Mouse (Mus musculus) embryonic facial prominence, embryonic 13.5 days (tissue): Measurements from ENCODE around the gene Abhd17c. TPM values are rescaled to one million over a fixed set of nuclear protein-coding genes. Genes with fewer than 3 reads are reported as not detected.
"Not testable (repeated sequence)": the region's sequence is repeated elsewhere in the genome, so short reads cannot be mapped to it uniquely, and the experiment has no call there.

Experiments
- ATAC-seq: fragments of 200-750 bp; cut with Nextera tagmentation; 2 replicates; pipeline ENCODE4 v1.8.0; 2017; ENCODE audit warnings: low read depth; ENCODE audit not compliant: insufficient number of reproducible peaks, insufficient read depth, low FRiP score, low TSS enrichment
- H3K27ac ChIP-seq: fragments of 300-500 bp; sonication (generic); 2 replicates; pipeline ENCODE4 v1.5.1; 2015; ENCODE audit warnings: moderate library complexity, mild to moderate bottlenecking, inconsistent platforms
- H3K27me3 ChIP-seq: fragments of 300-500 bp; sonication (generic); 2 replicates; pipeline ENCODE4 v1.6.1; 2015; ENCODE audit warnings: mild to moderate bottlenecking, inconsistent platforms
- H3K36me3 ChIP-seq: fragments of 300-500 bp; sonication (generic); 2 replicates; pipeline ENCODE4 v1.6.1; 2015; ENCODE audit warnings: mild to moderate bottlenecking, inconsistent platforms
- H3K4me1 ChIP-seq: fragments of 300-500 bp; sonication (generic); 2 replicates; pipeline ENCODE4 v1.6.1; 2015; ENCODE audit warnings: inconsistent platforms
- H3K4me2 ChIP-seq: fragments of 300-500 bp; sonication (generic); 2 replicates; pipeline ENCODE4 v1.6.1; 2015; ENCODE audit warnings: moderate library complexity, mild to moderate bottlenecking, inconsistent platforms
- H3K4me3 ChIP-seq: fragments of 300-500 bp; sonication (generic); 2 replicates; pipeline ENCODE4 v1.5.1; 2015; ENCODE audit warnings: mild to moderate bottlenecking, inconsistent platforms
- H3K9ac ChIP-seq: fragments of 300-500 bp; sonication (generic); 2 replicates; pipeline ENCODE4 v1.6.1; 2015; ENCODE audit warnings: mild to moderate bottlenecking, inconsistent platforms
- H3K9me3 ChIP-seq: fragments of 300-500 bp; sonication (generic); 2 replicates; pipeline ENCODE4 v1.6.1; 2016; ENCODE audit warnings: inconsistent platforms
- WGBS: fragments of 180-500 bp; shearing (Covaris S2); methylation state at CpG from one replicate; pipeline ENCODE4 v1.1.7; 2015; ENCODE audit warnings: mixed read lengths; 5-methylcytosine and 5-hydroxymethylcytosine counted together
- polyA plus RNA-seq: library from polyadenylated mRNA; unstranded; fragments of >200 nt; fragmentation: Nextera tagmentation; extraction: Ambion mirVana; gene quantifications from 2 replicates; pipeline ENCODE4 v1.2.1, GENCODE M21; 2015

Abhd17c gene
- polyA plus RNA-seq, 1 experiment from 2014 or later: 11.7 TPM

DNA sequence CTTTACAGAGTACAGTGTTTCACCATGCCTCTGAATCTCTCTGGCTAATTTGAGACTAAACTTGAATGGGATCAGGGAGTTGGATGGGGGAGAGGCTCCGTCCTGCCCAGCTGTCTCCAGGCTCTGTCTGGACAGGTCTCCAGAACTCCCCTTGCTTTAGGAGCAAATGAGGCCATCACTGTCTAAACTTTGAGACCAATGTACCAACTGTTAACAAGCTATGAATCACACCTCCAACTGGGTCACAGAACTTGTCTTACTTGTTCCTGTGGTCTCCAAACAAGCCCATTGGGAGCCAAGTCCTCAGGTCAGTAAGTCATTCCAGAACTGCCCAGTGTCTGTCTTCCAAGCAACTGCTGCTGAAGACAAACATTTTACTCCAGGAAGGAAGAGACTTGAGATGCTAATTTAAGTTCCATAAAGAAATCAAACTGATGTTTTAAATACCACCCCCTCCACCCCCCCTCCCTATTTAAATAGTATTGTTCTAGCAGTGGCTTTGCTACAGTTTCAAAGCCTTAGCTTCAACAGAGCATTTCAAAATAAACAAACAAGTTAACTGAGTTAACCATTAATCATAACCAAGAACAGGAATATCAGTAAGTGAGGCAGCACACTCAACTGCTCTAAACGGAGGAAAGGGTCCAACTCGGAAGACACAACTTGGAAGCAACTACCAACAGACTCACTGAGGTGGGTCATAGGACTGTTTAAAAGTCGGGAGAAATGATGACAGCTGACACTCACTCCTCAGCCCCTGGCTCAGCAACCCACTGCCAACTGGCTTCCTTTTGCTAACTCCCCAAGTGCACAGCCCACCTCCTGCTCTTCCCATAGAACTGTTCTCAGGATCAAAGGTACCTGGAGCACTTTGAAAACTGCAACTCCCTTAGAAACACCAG lies 15.6 kb downstream of the Abhd17c start:
- H3K9me3 ChIP-seq: no peaks in the 10 kb centered on the region
- 62% methylated on average over 4 of the region's 4 CpGs for WGBS
- no peaks in the 10 kb centered on the region for H3K36me3 ChIP-seq
- no peak overlapping the region for H3K27ac ChIP-seq
- H3K4me2 ChIP-seq: no peak overlapping the region
- H3K4me3 ChIP-seq: no peak overlapping the region
- H3K9ac ChIP-seq: no peak overlapping the region
- no peaks in the 10 kb centered on the region for H3K27me3 ChIP-seq
- ATAC-seq: no peak
- H3K4me1 ChIP-seq: peaks cover 30% of the 10 kb centered on the region

DNA sequence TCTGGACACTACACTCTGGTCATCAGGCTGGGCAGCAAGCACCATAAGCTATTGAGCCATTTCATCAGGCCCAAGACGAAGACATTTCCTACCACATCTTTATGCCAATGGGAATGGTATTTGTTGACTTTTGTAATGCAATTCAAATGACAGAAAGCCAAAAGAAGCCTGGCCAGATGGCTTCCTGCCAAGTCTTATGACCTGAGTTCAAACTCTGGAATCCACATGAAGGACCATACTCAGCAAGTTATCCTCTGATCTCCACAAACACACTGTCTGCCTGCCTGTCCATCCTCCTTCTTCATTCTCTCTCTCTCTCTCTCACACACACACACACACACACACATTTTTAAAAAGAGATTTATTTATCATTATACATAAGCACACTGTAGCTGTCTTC lies 19.0 kb downstream of the Abhd17c start:
- WGBS: 56% methylated on average over 1 of the region's 1 CpGs
- no peak for ATAC-seq
- no peaks in the 10 kb centered on the region for H3K9me3 ChIP-seq
- no peaks in the 10 kb centered on the region for H3K36me3 ChIP-seq
- H3K4me1 ChIP-seq: peaks cover 44% of the 10 kb centered on the region
- H3K4me3 ChIP-seq: no peak overlapping the region
- H3K4me2 ChIP-seq: no peak overlapping the region
- H3K9ac ChIP-seq: no peak overlapping the region
- H3K27ac ChIP-seq: no peak overlapping the region
- H3K27me3 ChIP-seq: no peaks in the 10 kb centered on the region

DNA sequence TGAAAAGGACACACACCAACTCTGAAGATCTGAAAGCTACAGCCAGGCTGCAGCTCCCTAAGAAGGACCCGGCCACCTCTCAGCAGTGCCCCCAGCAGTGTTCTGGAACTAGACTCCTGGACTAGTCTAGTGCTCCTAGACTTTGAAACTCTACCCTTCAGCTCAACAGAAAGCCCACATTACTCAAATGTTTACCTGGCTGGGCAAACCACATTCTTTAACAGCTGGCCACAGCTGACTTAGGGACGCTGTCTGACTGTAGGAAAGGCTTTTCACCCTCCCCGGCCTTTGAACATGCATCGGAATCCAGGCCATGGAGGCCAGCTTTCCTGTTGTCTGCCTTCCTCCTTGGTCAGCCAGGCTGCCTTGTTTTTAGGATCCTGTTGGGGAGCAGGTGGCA lies 20.0 kb downstream of the Abhd17c start:
- Histone ChIP-seq H3K4me1 (peaks cover 46% of the 10 kb centered on the region), H3K27me3 (no peaks in the 10 kb centered on the region), H3K4me3 (no peak overlapping the region), H3K4me2 (no peak overlapping the region), H3K36me3 (no peaks in the 10 kb centered on the region), H3K9ac (no peak overlapping the region), H3K9me3 (no peaks in the 10 kb centered on the region), H3K27ac (no peak overlapping the region)
- 82% methylated on average over 4 of the region's 4 CpGs for WGBS
- ATAC-seq: no peak

DNA sequence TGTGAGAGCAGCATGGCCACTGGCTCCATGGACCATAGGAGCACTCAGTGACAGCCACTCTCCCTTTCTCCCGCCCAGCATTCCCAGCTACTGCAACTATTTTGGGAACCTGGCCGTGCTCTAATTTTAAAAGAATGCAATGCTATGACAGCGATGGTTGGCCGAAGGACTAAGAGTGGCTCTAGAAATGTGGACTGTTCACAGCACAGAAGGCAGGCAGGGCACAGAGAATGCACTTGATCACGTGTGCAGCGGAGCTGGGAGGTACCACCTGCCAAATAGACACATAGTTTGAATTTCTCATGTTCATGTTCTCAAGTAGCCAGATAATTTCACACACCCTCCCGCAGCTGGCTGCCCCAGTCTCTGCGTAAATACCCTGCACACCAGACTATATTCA lies 23.0 kb downstream of the Abhd17c start:
- Histone ChIP-seq H3K4me1 (peaks cover 38% of the 10 kb centered on the region), H3K27me3 (no peaks in the 10 kb centered on the region), H3K9me3 (no peaks in the 10 kb centered on the region), H3K36me3 (no peaks in the 10 kb centered on the region), H3K27ac (peak overlapping the region; percentile 12; the same call in 1 of the 2 replicates), H3K4me3 (no peak overlapping the region), H3K9ac (no peak overlapping the region), H3K4me2 (no peak overlapping the region)
- ATAC-seq: peak; percentile 67; the same call in 1 of the 2 replicates
- 46% methylated on average over 8 of the region's 8 CpGs for WGBS

DNA sequence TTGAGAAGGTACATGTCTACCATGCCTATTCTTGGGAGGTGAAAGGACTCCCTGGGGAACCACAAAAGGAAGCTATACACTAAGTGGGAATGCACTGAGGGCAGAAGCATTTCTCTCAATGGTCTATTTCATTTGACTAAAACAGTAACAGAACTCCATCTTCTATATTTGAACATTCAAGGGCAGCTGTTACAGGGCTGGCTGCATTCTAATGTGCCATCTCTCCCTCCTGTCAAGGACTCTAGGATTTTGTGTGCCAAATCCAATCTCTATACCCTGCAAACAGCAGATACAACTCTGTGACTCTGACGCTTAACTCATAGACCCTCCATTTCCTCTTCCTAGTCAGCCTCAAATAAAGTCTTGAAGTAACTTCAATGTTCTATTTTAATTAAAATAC lies 26.0 kb downstream of the Abhd17c start:
- WGBS: 87% methylated on average over 1 of the region's 1 CpGs
- H3K9ac ChIP-seq: no peak overlapping the region
- no peaks in the 10 kb centered on the region for H3K27me3 ChIP-seq
- no peak overlapping the region for H3K4me3 ChIP-seq
- H3K27ac ChIP-seq: no peak overlapping the region
- no peak for ATAC-seq
- H3K9me3 ChIP-seq: no peaks in the 10 kb centered on the region
- H3K4me1 ChIP-seq: peaks cover 30% of the 10 kb centered on the region
- H3K36me3 ChIP-seq: no peaks in the 10 kb centered on the region
- H3K4me2 ChIP-seq: no peak overlapping the region

DNA sequence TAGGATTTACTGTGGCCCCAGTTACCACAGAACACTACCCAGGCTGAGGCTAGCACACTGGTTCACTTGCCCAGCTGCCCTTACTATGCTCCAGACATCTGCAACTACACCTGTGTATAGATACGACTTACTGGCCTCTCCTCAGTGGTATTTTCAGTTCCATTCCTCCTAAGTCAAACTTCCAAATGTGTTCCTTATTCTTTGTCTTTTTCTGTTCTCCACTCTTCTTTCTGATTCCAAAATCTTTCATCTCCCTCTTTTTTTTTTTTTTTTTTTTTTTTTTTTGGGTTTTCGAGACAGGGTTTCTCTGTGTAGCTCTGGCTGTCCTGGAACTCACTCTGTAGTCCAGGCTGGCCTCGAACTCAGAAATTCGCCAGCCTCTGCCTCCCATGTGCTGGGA lies 28.0 kb downstream of the Abhd17c start:
- not testable (repeated sequence) for H3K27me3 ChIP-seq, H3K9ac ChIP-seq, ATAC-seq, H3K36me3 ChIP-seq, H3K4me2 ChIP-seq, H3K4me3 ChIP-seq, H3K27ac ChIP-seq, H3K9me3 ChIP-seq
- H3K4me1 ChIP-seq: peaks cover 26% of the 10 kb centered on the region
- 78% methylated on average over 4 of the region's 4 CpGs for WGBS

DNA sequence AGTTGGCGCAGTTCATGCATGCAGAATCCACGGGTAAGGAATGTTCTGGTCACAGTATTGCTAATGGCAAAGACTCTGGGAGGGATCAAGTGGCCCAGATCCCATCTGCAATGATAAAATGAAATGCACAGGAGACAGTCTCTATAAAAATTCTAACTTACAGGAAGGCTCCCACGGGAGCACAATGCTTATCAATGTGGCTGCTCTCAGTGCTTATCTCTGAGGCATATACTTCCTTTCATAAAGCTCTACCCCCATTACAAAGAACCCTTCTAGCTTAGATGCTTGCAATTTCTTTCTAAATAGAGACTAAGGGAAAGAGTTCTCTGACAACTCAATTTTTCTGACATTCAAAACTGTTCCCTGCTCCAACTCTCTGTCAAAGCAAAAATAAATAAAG lies 29.9 kb downstream of the Abhd17c start:
- Histone ChIP-seq H3K27ac (no peak overlapping the region), H3K27me3 (no peaks in the 10 kb centered on the region), H3K36me3 (no peaks in the 10 kb centered on the region), H3K9me3 (no peaks in the 10 kb centered on the region), H3K4me2 (no peak overlapping the region), H3K4me3 (no peak overlapping the region), H3K9ac (no peak overlapping the region), H3K4me1 (peaks cover 35% of the 10 kb centered on the region)
- no peak for ATAC-seq
- WGBS: 80% methylated on average over 3 of the region's 3 CpGs

DNA sequence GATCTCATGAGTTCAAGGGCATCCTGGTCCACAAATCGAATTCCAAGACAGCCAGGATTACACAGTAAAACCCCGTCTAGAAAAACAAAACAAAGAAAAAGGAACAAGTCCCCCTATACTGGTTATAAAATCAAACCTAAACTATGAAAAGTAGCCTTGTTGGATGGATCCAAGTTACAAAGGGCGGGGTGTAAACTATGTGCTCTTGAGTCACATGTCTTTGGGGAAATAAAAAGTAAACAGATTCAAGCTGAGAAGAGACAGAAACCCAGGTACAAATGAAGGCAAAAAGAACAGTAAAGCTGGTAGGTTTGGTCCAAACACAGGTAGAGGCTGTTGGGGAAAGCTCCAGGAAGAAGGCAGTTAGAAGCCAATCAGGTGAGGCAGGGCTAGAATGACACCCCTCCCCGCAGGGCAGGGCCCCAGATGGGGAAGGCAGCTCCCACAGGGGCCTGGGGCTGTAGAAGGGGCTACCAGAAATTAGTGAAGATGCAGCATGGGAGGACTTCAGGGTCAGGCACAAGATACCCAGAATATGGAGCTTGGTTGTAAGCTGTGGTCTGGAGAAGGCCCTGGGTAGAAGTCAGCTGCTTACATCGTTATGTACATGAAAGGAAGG lies 31.4 kb downstream of the Abhd17c start:
- ATAC-seq: no peak
- peaks cover 37% of the 10 kb centered on the region for H3K4me1 ChIP-seq
- H3K27ac ChIP-seq: no peak overlapping the region; the same call in 1 of the 2 replicates
- H3K4me2 ChIP-seq: no peak overlapping the region
- H3K36me3 ChIP-seq: no peaks in the 10 kb centered on the region
- H3K9me3 ChIP-seq: no peaks in the 10 kb centered on the region
- H3K9ac ChIP-seq: no peak overlapping the region
- no peaks in the 10 kb centered on the region for H3K27me3 ChIP-seq
- WGBS: 60% methylated on average over 5 of the region's 5 CpGs
- H3K4me3 ChIP-seq: no peak overlapping the region

DNA sequence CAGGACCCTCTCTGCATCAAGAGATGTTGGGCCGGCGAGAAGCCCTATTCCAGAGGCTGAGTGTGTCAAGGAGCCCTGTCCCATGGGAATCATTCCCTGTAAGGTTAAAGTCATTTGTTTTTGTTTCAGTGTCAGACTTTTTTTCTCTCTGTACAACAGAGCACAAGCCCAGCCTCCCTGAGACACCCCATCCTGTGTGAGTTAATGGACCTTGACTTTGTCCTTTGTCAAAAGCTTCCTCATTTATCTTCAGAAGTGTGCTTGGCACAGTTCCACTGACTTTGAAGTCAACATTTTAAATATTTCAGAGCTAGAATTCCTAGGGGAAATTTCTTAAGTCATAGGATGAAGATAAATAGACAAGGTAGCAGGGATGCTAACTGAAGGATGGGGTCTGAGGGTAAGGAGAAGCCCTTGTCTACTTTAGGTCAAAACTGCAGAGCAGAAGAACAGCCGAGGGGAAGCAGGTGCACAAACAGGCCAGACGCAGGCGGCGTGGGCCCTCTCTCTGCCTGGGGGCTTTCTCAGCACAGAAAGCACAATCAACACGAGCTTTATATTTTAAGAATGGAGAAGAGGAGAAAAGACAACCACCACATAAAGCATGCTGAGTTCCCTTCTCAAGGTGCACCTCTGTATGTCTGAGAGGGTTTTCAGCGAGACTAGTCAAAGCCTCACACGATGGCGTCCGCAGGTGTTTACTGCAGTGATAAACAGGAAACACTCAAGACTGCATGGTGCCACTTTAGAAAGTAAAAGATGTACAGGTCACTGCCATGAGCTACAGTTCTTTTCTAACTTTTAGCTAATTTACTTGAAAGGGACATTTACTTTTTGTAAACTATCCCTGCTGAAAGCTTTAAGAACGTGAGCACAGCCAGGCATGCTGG lies 32.2 kb downstream of the Abhd17c start:
- WGBS: 68% methylated on average over 12 of the region's 12 CpGs
- ATAC-seq: no peak
- no peak overlapping the region for H3K4me3 ChIP-seq
- H3K9me3 ChIP-seq: no peaks in the 10 kb centered on the region
- H3K36me3 ChIP-seq: no peaks in the 10 kb centered on the region
- no peak overlapping the region for H3K4me2 ChIP-seq
- H3K9ac ChIP-seq: no peak overlapping the region
- no peaks in the 10 kb centered on the region for H3K27me3 ChIP-seq
- H3K27ac ChIP-seq: no peak overlapping the region
- H3K4me1 ChIP-seq: peaks cover 37% of the 10 kb centered on the region

DNA sequence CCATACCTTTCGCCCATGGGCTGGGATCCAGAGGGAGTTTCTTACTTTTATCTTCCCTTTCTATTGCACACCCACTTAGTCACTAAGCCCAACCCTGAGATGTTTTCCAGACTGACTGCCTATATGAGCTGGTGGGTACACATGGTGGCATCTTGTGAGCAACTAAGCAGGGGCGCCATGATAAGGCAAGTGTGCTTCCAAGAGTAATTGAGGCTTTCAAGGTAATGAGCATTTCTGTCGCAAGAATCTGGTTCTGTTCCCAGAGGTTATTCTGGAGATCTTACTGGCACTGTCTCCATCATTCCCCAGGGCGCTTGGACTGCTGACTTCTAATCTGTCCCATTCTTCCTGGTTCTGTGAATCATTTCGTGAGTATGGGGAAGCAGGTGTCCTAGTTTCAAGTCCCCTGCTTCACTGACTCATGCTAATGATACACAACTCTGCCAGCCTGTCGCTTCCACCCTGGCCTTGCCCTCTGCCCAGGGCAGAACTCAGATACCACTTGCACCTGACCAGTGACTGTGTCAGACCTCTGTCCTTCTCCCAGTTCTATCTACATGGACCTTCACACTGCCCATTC lies 34.1 kb downstream of the Abhd17c start:
- Histone ChIP-seq H3K4me3 (no peak overlapping the region), H3K9me3 (no peaks in the 10 kb centered on the region), H3K27ac (no peak overlapping the region), H3K4me2 (no peak overlapping the region), H3K9ac (no peak overlapping the region), H3K36me3 (0 out of 2 replicates have a peak, but pooled peaks cover 6% of the 10 kb centered on the region), H3K27me3 (no peaks in the 10 kb centered on the region), H3K4me1 (peaks cover 44% of the 10 kb centered on the region)
- WGBS: 70% methylated on average over 6 of the region's 6 CpGs
- no peak for ATAC-seq
